Mouse (Mus musculus) regulatory T cell (primary cell): Measurements from ENCODE around the gene Neurod2.

Experiments
- in situ Hi-C: fragments of 300-600 bp; cut with MboI, MseI; formaldehyde crosslinking; loops from one replicate; pipeline ENCODE4 v1.15.1; 2025; ENCODE audit warnings: high pct_unique_total_duplicates

Gene Neurod2

GRCm38 (mm10) chr11:98355732-98356299 lies 26.4 kb upstream of the Neurod2 start:
- in situ Hi-C loops, result no loop called here

DNA sequence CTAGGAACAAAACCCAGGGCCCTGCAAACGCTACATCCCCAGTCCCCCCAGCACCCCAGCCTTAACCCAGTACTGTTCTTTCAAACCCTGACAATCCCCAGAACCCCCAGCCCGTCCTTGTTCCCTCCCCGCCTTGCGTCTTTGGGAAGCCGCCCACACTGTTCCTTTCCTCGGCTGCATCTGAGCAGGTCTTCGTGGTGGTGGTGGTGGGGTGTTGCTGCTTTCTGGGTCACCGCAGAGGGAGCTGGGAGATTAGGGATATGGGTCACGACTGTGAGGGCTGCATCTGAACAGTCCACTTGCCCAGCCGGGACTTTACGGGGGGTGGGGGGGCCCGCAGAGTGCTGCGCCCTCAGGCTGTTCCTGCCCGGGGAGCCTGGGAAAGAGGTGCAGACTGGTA lies 25.0 kb upstream of the Neurod2 start:
- in situ Hi-C loops, result no loop called here

DNA sequence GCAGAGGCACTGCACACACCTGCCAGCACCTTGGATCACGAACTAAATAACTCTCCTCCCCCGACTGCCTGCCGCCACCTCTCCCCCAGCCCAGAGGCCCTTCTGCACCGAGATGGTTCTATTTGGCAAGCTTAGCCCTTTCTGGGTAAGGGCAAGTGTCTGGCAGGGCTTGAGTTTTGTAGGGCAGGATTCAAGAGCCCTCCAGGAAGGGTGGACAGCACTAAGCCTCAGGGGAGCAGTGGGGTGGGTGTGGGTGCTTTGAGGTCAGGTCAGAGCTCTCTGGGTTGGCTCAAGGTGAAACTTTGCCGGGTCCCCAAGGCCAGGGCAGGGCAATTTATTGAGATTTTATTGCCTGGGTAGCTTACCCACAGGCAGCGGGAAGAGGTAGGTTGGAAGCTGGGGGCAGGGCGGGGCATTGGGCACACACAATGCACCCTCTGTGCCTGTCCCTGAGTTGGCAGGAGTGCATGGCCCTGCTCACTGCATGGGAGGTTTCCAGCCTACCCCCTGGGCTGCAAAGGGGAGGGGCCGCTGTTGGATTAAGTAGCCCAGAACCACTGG lies 24.3 kb upstream of the Neurod2 start:
- in situ Hi-C loops, result no loop called here

DNA sequence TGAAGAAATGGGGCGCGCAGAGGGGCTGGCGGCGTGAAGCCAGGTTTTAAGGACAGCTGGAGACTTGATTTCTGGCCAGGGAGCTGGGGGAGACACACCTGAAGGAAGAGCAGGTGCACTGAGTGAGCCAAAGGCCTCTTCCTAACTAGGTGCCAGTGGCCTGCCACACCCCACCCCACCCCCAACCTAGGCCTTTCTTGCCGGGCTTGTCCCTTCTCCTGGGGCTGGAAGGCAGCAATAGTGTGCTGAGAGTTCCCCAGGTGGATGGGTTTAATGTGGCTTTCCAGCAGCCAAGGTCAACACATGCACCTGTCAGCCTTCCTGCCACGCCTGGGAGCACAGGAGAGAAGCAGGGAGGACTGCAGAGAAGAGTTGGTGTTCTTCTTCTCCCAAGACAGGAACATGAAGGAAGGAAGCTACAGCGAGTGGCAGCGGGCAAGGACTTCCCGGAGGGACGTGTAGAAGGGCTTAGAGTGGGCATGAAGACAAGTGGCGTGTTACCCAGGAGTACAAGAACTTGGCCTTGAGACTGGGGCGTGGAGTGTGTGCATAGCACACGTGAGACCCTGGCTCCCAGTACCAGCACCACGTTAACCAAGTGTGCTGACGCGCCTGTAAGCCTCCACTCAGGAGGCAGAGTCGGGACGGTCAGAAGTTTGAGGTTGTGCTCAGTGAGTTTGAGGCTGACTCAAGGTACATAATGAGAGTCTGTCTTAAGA lies 23.0 kb upstream of the Neurod2 start:
- in situ Hi-C loops, result no loop called here

GRCm38 (mm10) chr11:98349308-98349707 lies 19.9 kb upstream of the Neurod2 start:
- in situ Hi-C loops, result no loop called here

GRCm38 (mm10) chr11:98348083-98348961 lies 18.9 kb upstream of the Neurod2 start, which contains the start of gene Ppp1r1b:
Gene Ppp1r1b, plus strand, starts transcription at chr11:98348404.
- in situ Hi-C loops, result no loop called here

DNA sequence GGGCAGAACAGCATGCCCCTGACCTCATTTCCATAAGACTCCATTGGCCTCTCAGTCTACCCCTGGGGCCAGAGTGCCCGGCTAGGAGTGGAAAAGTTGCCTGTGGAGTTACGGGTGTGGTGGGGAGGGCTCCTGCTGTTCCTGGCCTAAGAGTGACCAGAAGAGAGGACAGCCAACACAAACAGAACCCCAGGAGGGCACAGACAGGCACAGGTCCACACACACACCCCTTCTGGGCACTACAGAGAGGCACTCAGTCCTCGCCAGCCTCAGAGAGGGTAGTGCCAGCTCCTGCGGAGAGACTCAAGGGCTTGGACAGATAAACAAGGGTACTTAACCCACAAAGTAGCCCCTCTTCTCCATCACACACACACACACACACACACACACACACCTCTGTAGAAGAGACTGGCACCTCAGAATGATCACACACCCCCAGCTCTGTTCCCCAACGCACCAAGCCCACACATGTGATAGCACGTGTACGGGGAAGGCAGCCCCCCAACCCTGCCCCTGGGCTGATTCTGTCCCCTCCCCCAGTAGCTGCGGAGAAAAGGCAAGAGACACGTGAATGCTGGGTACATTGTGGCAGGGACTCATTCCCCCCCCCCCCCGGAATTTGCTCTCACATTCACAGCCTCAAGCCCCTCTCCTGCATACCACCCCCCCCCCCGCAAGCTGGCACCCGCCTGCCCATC lies 18.1 kb upstream of the Neurod2 start:
- in situ Hi-C loops, result no loop called here

GRCm38 (mm10) chr11:98346168-98346567 lies 16.7 kb upstream of the Neurod2 start:
- in situ Hi-C loops, result no loop called here

DNA sequence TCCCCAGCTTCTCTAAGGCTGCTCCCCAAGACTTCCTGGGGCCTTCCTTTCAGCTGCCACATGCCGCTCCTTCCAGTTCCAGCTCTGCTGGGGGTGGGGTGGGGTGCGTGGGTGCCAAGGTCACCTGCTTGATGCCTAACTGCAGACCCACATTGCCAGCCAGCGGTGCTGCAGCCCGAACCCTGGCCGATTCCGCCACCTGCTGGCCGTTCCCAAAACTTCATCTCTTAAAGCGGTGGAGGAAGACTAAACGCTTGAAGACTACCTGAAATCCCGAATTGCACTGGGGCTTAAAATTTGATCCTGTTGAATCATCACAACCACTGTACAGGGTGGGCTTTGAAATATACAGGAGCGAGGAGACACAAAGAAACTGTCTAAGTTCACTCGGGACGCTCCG lies 15.8 kb upstream of the Neurod2 start:
- in situ Hi-C loops, result no loop called here

DNA sequence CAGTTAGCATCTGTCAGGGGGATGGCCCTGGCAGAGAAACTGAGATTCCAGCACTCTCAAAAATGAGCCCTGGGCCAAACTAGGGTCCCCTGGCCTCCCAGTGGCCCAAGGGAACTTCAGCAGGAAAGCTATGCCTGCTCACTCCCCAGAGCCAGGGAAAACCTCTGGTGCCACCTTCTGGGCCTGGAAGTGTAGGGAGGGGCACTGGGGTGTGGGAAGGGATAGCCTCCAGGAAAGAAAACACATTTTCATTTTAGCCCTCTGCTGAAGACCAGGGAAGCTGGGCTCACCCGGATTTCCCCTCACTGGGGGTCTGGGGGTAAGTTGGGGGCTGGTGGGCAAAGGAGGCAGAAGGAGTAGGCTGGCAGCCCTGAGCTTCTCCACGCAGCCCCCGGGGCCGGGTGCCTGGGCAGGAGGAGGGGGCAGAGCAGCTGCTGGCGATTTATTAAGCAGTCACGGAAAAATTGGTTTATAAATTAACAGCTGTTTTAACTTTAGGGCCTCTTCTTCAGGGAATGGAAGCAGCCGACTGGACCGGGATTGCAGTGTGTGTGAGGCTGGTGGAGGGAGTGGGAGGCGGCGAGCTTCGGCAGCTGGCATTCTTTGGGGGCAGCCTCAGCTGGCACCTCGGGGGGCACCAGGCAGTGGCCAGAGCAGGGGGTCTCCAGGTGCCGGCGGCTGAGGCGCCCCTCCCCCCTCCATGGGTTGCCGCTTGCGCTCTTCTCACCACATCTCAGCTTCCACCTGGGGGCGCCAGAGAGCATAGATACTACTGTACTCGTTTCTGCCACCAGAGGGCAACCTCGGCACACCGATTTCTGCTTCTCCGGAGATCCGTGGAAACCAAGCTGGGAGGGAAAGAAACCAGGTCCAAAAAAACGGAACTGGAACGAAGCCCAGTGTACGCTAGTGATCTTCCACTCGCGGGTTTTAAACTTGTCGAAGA lies 12.8 kb upstream of the Neurod2 start:
- in situ Hi-C loops, result no loop called here

- in situ Hi-C loops, result no loop called here
Measured at GRCm38 (mm10) chr11:98341174-98341573, 11.7 kb upstream of the Neurod2 start.

DNA sequence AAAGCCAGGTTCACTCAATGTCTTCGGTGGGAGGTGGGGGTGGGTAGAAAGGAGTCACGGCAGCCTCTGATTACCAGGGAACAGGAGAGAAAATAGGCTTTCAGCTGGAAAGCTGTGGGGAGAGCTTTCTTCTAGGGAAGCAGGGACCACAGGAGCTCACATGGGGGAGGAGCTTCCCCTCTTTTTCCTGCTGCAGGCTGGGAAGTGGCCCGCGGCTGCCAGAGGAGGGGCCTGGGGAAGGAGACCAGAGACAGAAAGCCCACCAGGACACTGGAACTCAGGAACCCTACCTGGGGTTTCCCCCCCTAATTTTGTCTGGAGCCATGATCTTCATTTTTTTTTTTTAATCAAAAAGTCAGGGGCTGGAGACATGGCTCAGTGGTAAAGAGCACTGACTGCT lies 11.1 kb upstream of the Neurod2 start:
- in situ Hi-C loops, result no loop called here

GRCm38 (mm10) chr11:98339679-98340287 lies 10.3 kb upstream of the Neurod2 start:
- in situ Hi-C loops, result loop anchor here (5.0 kb wide), 1 partner anchor 42 kb away; no protein-coding TSS in a partner anchor

GRCm38 (mm10) chr11:98339071-98339501 lies 9.6 kb upstream of the Neurod2 start:
- in situ Hi-C loops, result loop anchor here (5.0 kb wide), 1 partner anchor 42 kb away; no protein-coding TSS in a partner anchor

GRCm38 (mm10) chr11:98338507-98338961 lies 9.1 kb upstream of the Neurod2 start:
- in situ Hi-C loops, result loop anchor here (5.0 kb wide), 1 partner anchor 41 kb away; no protein-coding TSS in a partner anchor

- in situ Hi-C loops, result loop anchor here (5.0 kb wide), 1 partner anchor 39 kb away; no protein-coding TSS in a partner anchor
Measured at GRCm38 (mm10) chr11:98336245-98337107, 7.0 kb upstream of the Neurod2 start.

DNA sequence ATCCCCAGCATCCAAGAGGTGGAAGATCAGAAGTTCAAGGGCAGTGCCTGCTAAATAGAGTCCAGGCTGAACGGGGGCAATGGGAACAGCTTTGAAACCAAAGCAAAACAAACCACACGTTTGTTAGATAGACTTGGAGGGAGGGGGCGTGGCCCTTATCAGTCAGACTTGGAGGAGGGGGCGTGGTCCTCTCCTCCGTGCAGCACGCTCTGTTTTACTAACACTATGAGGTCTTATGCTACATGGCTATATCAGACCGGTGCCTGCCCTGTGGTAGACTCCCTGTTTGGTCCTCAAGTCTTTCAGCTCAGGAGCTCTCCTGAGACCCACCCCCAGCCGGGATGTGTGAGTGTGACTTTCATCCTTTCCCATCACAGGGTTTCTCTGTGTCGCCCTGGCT lies 5.8 kb upstream of the Neurod2 start:
- in situ Hi-C loops, result loop anchor here (5.0 kb wide), 1 partner anchor 38 kb away; no protein-coding TSS in a partner anchor

GRCm38 (mm10) chr11:98333981-98334741 lies 4.7 kb upstream of the Neurod2 start:
- in situ Hi-C loops, result no loop called here
